Mouse (Mus musculus): ENCODE measurements around the gene Scoc. TPM values are rescaled to one million over a fixed set of nuclear protein-coding genes. Genes with fewer than 3 reads are reported as not detected.

The Scoc gene
- polyA plus RNA-seq, 1 experiment, result 0.70 TPM

GRCm38 (mm10) chr8:83389316-83390005, 68.7 kb downstream of the Scoc start, which contains the start of gene Clgn:
Gene Clgn, plus strand, starts transcription at chr8:83389867.
- H3K4me3 ChIP-seq (replicated peaks), result no peak within 1 kb of the TSS
- peaks cover 42% of the 10 kb centered on the region for H3K27me3 ChIP-seq (ENCODE audit: control insufficient read depth)
- H3K4me1 ChIP-seq (ENCODE audit: control insufficient read depth), result peaks cover 7% of the 10 kb centered on the region
- peaks cover 5% of the 10 kb centered on the region for H3K9me3 ChIP-seq (ENCODE audit: control insufficient read depth, low read length)
- no peaks in the 10 kb centered on the region for H3K36me3 ChIP-seq (ENCODE audit: control insufficient read depth)
- TF ChIP-seq GATA1 (IDR thresholded peaks at IDR 0.05; ENCODE audit: low read length) (no peak), TAL1 (IDR thresholded peaks at IDR 0.05; ENCODE audit: low read length) (no peak)

- Histone ChIP-seq H3K27me3 (ENCODE audit: control insufficient read depth) (no peaks in the 10 kb centered on the region; the same call in 1 of the 2 replicates), H3K9me3 (ENCODE audit: control insufficient read depth, low read length) (no peaks in the 10 kb centered on the region), H3K36me3 (ENCODE audit: control insufficient read depth) (no peaks in the 10 kb centered on the region), H3K4me1 (ENCODE audit: control insufficient read depth) (no peaks in the 10 kb centered on the region), H3K4me3 (replicated peaks) (no peak overlapping the region)
- TF ChIP-seq GATA1 (IDR thresholded peaks at IDR 0.05; ENCODE audit: low read length), result no peak
- TF ChIP-seq TAL1 (IDR thresholded peaks at IDR 0.05; ENCODE audit: low read length), result no peak
These were observed 75.3 kb downstream of the Scoc start for GRCm38 (mm10) chr8:83382850-83383249.

GRCm38 (mm10) chr8:83381016-83381415, 77.2 kb downstream of the Scoc start:
- H3K27me3 ChIP-seq (ENCODE audit: control insufficient read depth), result no peaks in the 10 kb centered on the region
- no peak for TF ChIP-seq TAL1 (IDR thresholded peaks at IDR 0.05; ENCODE audit: low read length)
- no peak for TF ChIP-seq GATA1 (IDR thresholded peaks at IDR 0.05; ENCODE audit: low read length)
- no peaks in the 10 kb centered on the region for H3K4me1 ChIP-seq (ENCODE audit: control insufficient read depth)
- no peaks in the 10 kb centered on the region for H3K9me3 ChIP-seq (ENCODE audit: control insufficient read depth, low read length)
- H3K36me3 ChIP-seq (ENCODE audit: control insufficient read depth), result no peaks in the 10 kb centered on the region
- no peak overlapping the region for H3K4me3 ChIP-seq (replicated peaks)

GRCm38 (mm10) chr8:83380141-83380540, 78.0 kb downstream of the Scoc start:
- TF ChIP-seq TAL1 (IDR thresholded peaks at IDR 0.05; ENCODE audit: low read length) (no peak), GATA1 (IDR thresholded peaks at IDR 0.05; ENCODE audit: low read length) (no peak)
- no peaks in the 10 kb centered on the region for H3K9me3 ChIP-seq (ENCODE audit: control insufficient read depth, low read length)

More at GRCm38 (mm10) chr8:83380141-83380540, 78.0 kb downstream of the Scoc start:
- Histone ChIP-seq H3K27me3 (ENCODE audit: control insufficient read depth) (no peaks in the 10 kb centered on the region), H3K36me3 (ENCODE audit: control insufficient read depth) (no peaks in the 10 kb centered on the region), H3K4me3 (replicated peaks) (no peak overlapping the region), H3K4me1 (ENCODE audit: control insufficient read depth) (no peaks in the 10 kb centered on the region)

Other genes with a start within 250 kb of the Scoc start
- gene Ucp1, start 168.0 kb downstream of the Scoc start, polyA plus RNA-seq (2012), result not detected in 2 replicates
- gene Elmod2, start 125.9 kb downstream of the Scoc start, polyA plus RNA-seq (2012), result 0.02 TPM in 1 of 2 replicates, not detected in the other
- gene Mgat4d, start 109.9 kb downstream of the Scoc start, polyA plus RNA-seq (2012), result not detected in 2 replicates
- gene Clgn, start 68.5 kb downstream of the Scoc start, polyA plus RNA-seq (2012), result not detected in 2 replicates
- not detected in 2 replicates for gene Olfr370, start 77.4 kb upstream of the Scoc start, polyA plus RNA-seq (2012)
- 76.6 and 87.5 TPM in 2 replicates for gene Ndufb7, start 108.3 kb upstream of the Scoc start, polyA plus RNA-seq (2012)
- 33.6 and 58.0 TPM in 2 replicates for gene Tecr, start 149.6 kb upstream of the Scoc start, polyA plus RNA-seq (2012)
- gene Dnajb1, start 149.8 kb upstream of the Scoc start, polyA plus RNA-seq (2012), result 20.5 and 20.7 TPM in 2 replicates
- 7.9 and 10.0 TPM in 2 replicates for gene Gipc1, start 194.3 kb upstream of the Scoc start, polyA plus RNA-seq (2012)
- 0.01 and 0.02 TPM in 2 replicates for gene Ptger1, start 208.3 kb upstream of the Scoc start, polyA plus RNA-seq (2012)
- gene Pkn1, start 240.8 kb upstream of the Scoc start, polyA plus RNA-seq (2012), result 1.2 and 1.7 TPM in 2 replicates